Mouse (Mus musculus) common myeloid progenitor, adult 5-6 weeks (primary cell): ENCODE data around the gene Nphp1. TPM values are rescaled to one million over a fixed set of nuclear protein-coding genes. Genes with fewer than 3 reads are reported as not detected.

ENCODE experiments used
- ATAC-seq: replicated peaks from 2 replicates; pipeline ENCODE4 v1.8.0; 2016; ENCODE audit warnings: low read depth, mild to moderate bottlenecking, moderate TSS enrichment, inconsistent platforms; ENCODE audit not compliant: poor library complexity, severe bottlenecking
- total RNA-seq: library from RNA; stranded (forward); fragments of 200-1000, 187-1606 nt; gene quantifications from 2 replicates; pipeline ENCODE4 v1.2.3, GENCODE M21; 2017

The Nphp1 gene
- total RNA-seq, 1 experiment from 2014 or later, result 21.3 TPM

DNA sequence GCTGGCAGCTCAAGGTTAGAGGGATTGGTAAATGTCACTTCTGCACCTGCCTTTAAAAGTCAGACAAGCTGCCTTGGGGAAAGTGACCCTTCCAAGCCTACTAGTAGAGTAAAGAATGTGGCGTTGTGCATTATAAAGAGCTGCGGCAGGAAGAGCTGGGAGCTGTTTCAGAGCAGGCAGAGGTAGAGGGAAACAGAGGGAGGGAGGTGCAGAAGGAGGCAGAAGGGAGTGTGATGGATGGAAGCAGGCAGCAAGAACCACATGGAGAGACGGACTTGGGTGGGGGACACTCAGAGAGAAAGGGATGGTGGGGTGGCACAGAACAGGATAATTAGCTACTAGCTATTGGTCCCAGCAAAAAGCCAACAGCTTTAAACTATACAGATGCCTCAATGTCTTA lies 80.6 kb downstream of the Nphp1 start:
- no peak for ATAC-seq

DNA sequence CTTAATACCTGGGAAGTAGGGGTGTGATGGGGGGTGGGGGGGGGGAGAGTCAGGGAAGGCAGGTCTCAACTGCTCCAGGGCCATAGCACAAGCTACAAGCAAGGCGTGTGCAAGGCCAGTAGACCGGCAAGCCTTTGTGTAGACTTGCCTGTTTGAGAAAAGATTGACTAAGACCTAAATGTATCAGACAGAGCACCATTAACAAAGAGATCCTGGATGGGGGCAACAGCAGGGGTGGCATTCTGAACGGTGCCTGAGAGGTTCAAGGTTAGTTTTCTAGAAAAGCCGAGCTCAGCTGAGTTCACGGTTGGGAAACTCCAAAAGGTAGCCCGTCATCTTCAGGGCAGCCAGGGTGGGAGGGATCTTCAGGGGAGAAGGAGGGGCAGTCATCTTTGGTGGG lies 83.4 kb downstream of the Nphp1 start:
- ATAC-seq, result no peak

Other genes with a start within 250 kb of the Nphp1 start
- not detected in 2 replicates for gene Prom2, start 247.4 kb downstream of the Nphp1 start, total RNA-seq
- 1.7 and 2.7 TPM in 2 replicates for gene Zfp661, start 201.8 kb downstream of the Nphp1 start, total RNA-seq
- 80.0 and 148 TPM in 2 replicates for gene Mrps5, start 201.7 kb downstream of the Nphp1 start, total RNA-seq
- gene Mal, start 132.2 kb downstream of the Nphp1 start, total RNA-seq, result not detected in 2 replicates
- not detected in 2 replicates for gene Mall, start 59.0 kb downstream of the Nphp1 start, total RNA-seq
- 36.1 and 42.8 TPM in 2 replicates for gene Mtln, start 3.6 kb upstream of the Nphp1 start, total RNA-seq
- gene Bub1, start 43.0 kb upstream of the Nphp1 start, total RNA-seq, result 52.7 and 60.3 TPM in 2 replicates
- 0.97 TPM in 1 of 2 replicates, not detected in the other for gene Acoxl, start 50.0 kb upstream of the Nphp1 start, total RNA-seq